Mouse (Mus musculus) frontal cortex, postnatal 25 days (tissue): ENCODE data around the gene Papss1.
A peak's percentile ranks its signal among the peaks of the same experiment; 100 is the strongest.
"Not testable (repeated sequence)": the region's sequence is repeated elsewhere in the genome, so short reads cannot be mapped to it uniquely, and the experiment has no call there.

Source experiments
- DNase-seq, 2 experiments: peaks; one replicate each; pipeline ENCODE4 v3.0.0; 2022; ENCODE audit warnings: low spot score in 2 of 2

Papss1 gene

GRCm38 (mm10) chr3:131564430-131565256, at the start of gene Papss1:
TSS of gene Papss1 (plus strand) at chr3:131564768.
- DNase-seq = peak; percentile 99 to 100

GRCm38 (mm10) chr3:131516332-131516999, 48.1 kb upstream of the Papss1 start:
- DNase-seq = no peak

- no peak for DNase-seq
These were observed 46.8 kb upstream of the Papss1 start for GRCm38 (mm10) chr3:131517756-131518155.

- DNase-seq = no peak
These were observed 43.4 kb upstream of the Papss1 start for GRCm38 (mm10) chr3:131521206-131521605.

GRCm38 (mm10) chr3:131522243-131522642, 42.3 kb upstream of the Papss1 start:
- DNase-seq = no peak

GRCm38 (mm10) chr3:131523749-131524148, 40.8 kb upstream of the Papss1 start:
- DNase-seq = no peak

- DNase-seq = no peak
These were observed 40.4 kb upstream of the Papss1 start for GRCm38 (mm10) chr3:131524210-131524609.

- peak; percentile 10 to 24 for DNase-seq
These were observed 39.8 kb upstream of the Papss1 start for GRCm38 (mm10) chr3:131524779-131525178.

- no peak for DNase-seq
These were observed 39.3 kb upstream of the Papss1 start for GRCm38 (mm10) chr3:131525229-131525628.

- DNase-seq = no peak
These were observed 23.2 kb upstream of the Papss1 start for GRCm38 (mm10) chr3:131541244-131541942.

- DNase-seq = not testable (repeated sequence)
These were observed 17.0 kb upstream of the Papss1 start for GRCm38 (mm10) chr3:131547562-131547961.

GRCm38 (mm10) chr3:131550046-131550445, 14.5 kb upstream of the Papss1 start:
- DNase-seq = no peak

- DNase-seq = peak in 1 of 2 experiments; percentile 20
These were observed 12.0 kb upstream of the Papss1 start for GRCm38 (mm10) chr3:131552349-131553254.

GRCm38 (mm10) chr3:131555771-131556170, 8.8 kb upstream of the Papss1 start:
- DNase-seq = no peak

- no peak for DNase-seq
These were observed 3.0 kb upstream of the Papss1 start for GRCm38 (mm10) chr3:131561591-131561990.

GRCm38 (mm10) chr3:131565257-131565610, 666 bp downstream of the Papss1 start:
- no peak for DNase-seq

- no peak for DNase-seq
These were observed 1.7 kb downstream of the Papss1 start for GRCm38 (mm10) chr3:131566281-131566680.

- no peak for DNase-seq
These were observed 5.9 kb downstream of the Papss1 start for GRCm38 (mm10) chr3:131570506-131570905.

GRCm38 (mm10) chr3:131573555-131573954, 9.0 kb downstream of the Papss1 start:
- no peak for DNase-seq

GRCm38 (mm10) chr3:131578434-131579104, 14.0 kb downstream of the Papss1 start:
- no peak for DNase-seq

GRCm38 (mm10) chr3:131580040-131580439, 15.5 kb downstream of the Papss1 start:
- DNase-seq = no peak
